In the genomic region with DNA sequence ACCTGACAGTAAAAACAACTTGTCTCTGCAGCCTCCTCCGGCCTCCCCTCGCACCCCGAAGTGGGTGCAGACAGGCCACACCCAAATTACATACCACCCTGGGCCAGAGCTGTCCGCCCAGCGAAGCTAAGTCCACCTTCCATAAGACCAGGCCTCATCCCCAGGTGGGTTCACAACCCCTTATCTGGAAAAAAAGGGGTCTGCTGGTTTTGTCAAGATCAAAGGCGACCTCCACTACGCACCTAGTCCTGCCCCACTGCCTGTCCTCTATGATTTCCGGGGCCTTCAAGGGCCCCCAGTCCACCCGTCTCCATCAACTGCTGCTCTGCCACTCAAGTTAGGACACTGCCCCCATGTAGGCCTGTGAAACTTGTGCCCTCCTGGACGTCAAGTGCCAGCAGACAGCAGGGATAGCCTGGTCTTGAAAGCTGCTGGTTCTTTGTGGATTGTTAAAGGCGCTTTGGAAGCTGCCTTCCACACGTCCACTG, we compare ENCODE assay signal across 8 mouse cellular contexts. TPM values are rescaled to one million over a fixed set of nuclear protein-coding genes. Genes with fewer than 3 reads are reported as not detected.
DNase-seq lines count a peak whose midpoint lies in the region; ATAC-seq and TF ChIP-seq lines count a peak whose summit lies in the region.

No protein-coding gene starts in this region.

- no peak for ATAC-seq in forebrain, embryonic 12.5 days (ENCODE audit: low FRiP score)

- no peak for TF ChIP-seq EP300 in ES-Bruce4 (IDR thresholded peaks at IDR 0.05; ENCODE audit: insufficient read depth, low read depth, low read length)

- H3K36me3 ChIP-seq in heart, embryonic 10.5 days: no peaks in the 10 kb centered on the region
- no peaks in the 10 kb centered on the region for H3K36me3 ChIP-seq in ES-Bruce4 (ENCODE audit: control insufficient read depth, insufficient read depth, low read length, poor library complexity, severe bottlenecking)
- no peaks in the 10 kb centered on the region for H3K36me3 ChIP-seq in forebrain, embryonic 12.5 days (replicated peaks)
- H3K36me3 ChIP-seq in liver, adult 2 months (ENCODE audit: control insufficient read depth, insufficient read depth, low read length): no peaks in the 10 kb centered on the region

- TF ChIP-seq CTCF in ES-Bruce4 (IDR thresholded peaks at IDR 0.05; ENCODE audit: low read depth, low read length): no peak
- TF ChIP-seq CTCF in liver, adult 2 months (IDR thresholded peaks at IDR 0.05; ENCODE audit: low read depth, low read length): peak; percentile 12; the same call in 1 of the 2 replicates

- H3K27ac ChIP-seq in heart, embryonic 10.5 days: peak overlapping the region; percentile 96
- H3K27ac ChIP-seq in ES-Bruce4 (ENCODE audit: insufficient read depth, low read length): peak overlapping the region; percentile 96
- peak overlapping the region; percentile 99 for H3K27ac ChIP-seq in forebrain, embryonic 12.5 days
- H3K27ac ChIP-seq in liver, adult 2 months (replicated peaks; ENCODE audit: insufficient read depth, low read depth, low read length): peak overlapping the region; percentile 91

- TF ChIP-seq POLR2A in ES-Bruce4 (IDR thresholded peaks at IDR 0.05; ENCODE audit: insufficient read depth, low read length): no peak
- TF ChIP-seq POLR2A in liver, adult 2 months (IDR thresholded peaks at IDR 0.05; ENCODE audit: extremely low read depth, insufficient read depth, low read length): no peak; the same call in 1 of the 2 replicates

- H3K79me2 ChIP-seq in liver, adult 2 months (ENCODE audit: control insufficient read depth, insufficient read depth, low read length): peaks cover 13% of the 10 kb centered on the region

- H3K9me3 ChIP-seq in heart, embryonic 10.5 days: no peaks in the 10 kb centered on the region
- no peaks in the 10 kb centered on the region for H3K9me3 ChIP-seq in ES-Bruce4 (replicated peaks; ENCODE audit: control insufficient read depth, insufficient read depth, low read length, poor library complexity, severe bottlenecking)
- no peaks in the 10 kb centered on the region for H3K9me3 ChIP-seq in forebrain, embryonic 12.5 days

- H3K9ac ChIP-seq in ES-Bruce4 (ENCODE audit: low read depth, poor library complexity, severe bottlenecking): peak overlapping the region; percentile 91
- peak overlapping the region; percentile 51 for H3K9ac ChIP-seq in forebrain, embryonic 12.5 days
- H3K9ac ChIP-seq in liver, adult 2 months (ENCODE audit: low read depth, low read length): peak overlapping the region; percentile 81

- DNase-seq in heart, embryonic 10.5 days (ENCODE audit: low spot score): no peak
- no peak for DNase-seq in heart, adult 8-10 months (ENCODE audit: low spot score)
- DNase-seq in liver, adult 2 months (ENCODE audit: extremely low read depth, low read depth, low spot score): no peak
- peak; percentile 42 to 58 for DNase-seq in spleen, postnatal 36 days (ENCODE audit: low spot score in 2 of 2)
- no peak for DNase-seq in adrenal gland, postnatal 14 days
- DNase-seq in layer of hippocampus, postnatal 36 days: no peak

- peaks cover 100% of the 10 kb centered on the region for H3K4me1 ChIP-seq in heart, embryonic 10.5 days
- no peaks in the 10 kb centered on the region for H3K4me1 ChIP-seq in ES-Bruce4 (ENCODE audit: control insufficient read depth, insufficient read depth, low read length)
- H3K4me1 ChIP-seq in forebrain, embryonic 12.5 days: peaks cover 90% of the 10 kb centered on the region
- H3K4me1 ChIP-seq in liver, adult 2 months (ENCODE audit: control insufficient read depth, insufficient read depth, low read length): peaks cover 9% of the 10 kb centered on the region

- no peaks in the 10 kb centered on the region for H3K27me3 ChIP-seq in heart, embryonic 10.5 days (ENCODE audit: insufficient read depth, poor library complexity, severe bottlenecking)
- no peaks in the 10 kb centered on the region for H3K27me3 ChIP-seq in ES-Bruce4 (ENCODE audit: control insufficient read depth, insufficient read depth, low read length, poor library complexity, severe bottlenecking)
- no peaks in the 10 kb centered on the region for H3K27me3 ChIP-seq in forebrain, embryonic 12.5 days
- H3K27me3 ChIP-seq in liver, adult 2 months (ENCODE audit: control insufficient read depth, insufficient read depth, low read length): no peaks in the 10 kb centered on the region

- peak overlapping the region; percentile 56 for H3K4me3 ChIP-seq in heart, embryonic 10.5 days
- peak overlapping the region; percentile 80 for H3K4me3 ChIP-seq in ES-Bruce4 (ENCODE audit: low read depth, low read length)
- H3K4me3 ChIP-seq in forebrain, embryonic 12.5 days (replicated peaks): no peak overlapping the region
- H3K4me3 ChIP-seq in liver, adult 2 months (ENCODE audit: insufficient read depth, low read depth, low read length): peak overlapping the region; percentile 71

- peak overlapping the region; percentile 63 for H3K4me2 ChIP-seq in forebrain, embryonic 12.5 days

- 56% methylated on average over 12 of the region's 12 CpGs for WGBS in heart, embryonic 10.5 days
- WGBS in forebrain, embryonic 12.5 days: 86% methylated on average over 12 of the region's 12 CpGs
- WGBS in liver, adult 2 months: 4% methylated on average over 12 of the region's 12 CpGs

RNA-seq across cellular contexts. Expression of gene Frmd8, which starts 30.2 kb away (rescaled TPM):
- 40.6 and 46.3 TPM in 2 replicates for polyA plus RNA-seq in heart, embryonic 10.5 days (2016; fragmentation: Nextera tagmentation; extraction: Ambion mirVana)
- total RNA-seq in heart, adult 8-10 months (2022): 1 to 10 TPM; 7.1 to 8.1 (median 7.5) TPM
- polyA plus RNA-seq in ES-Bruce4 (2011; ENCODE audit: insufficient read depth, insufficient read length, low read depth, missing spikeins): 26.3 and 33.1 TPM in 2 replicates
- 25.6 and 25.9 TPM in 2 replicates for polyA plus RNA-seq in forebrain, embryonic 12.5 days (2016; fragmentation: Nextera tagmentation; extraction: Ambion mirVana)
- 5.2 and 5.9 TPM in 2 replicates for total RNA-seq in liver, adult 2 months (2014; rRNA removed)
- 10.3 and 14.2 TPM in 2 replicates for polyA plus RNA-seq in liver, adult 2 months (2012; rRNA removed)
- 26.0 and 34.5 TPM in 2 replicates for total RNA-seq in adrenal gland, postnatal 14 days (2021)
- total RNA-seq in layer of hippocampus, postnatal 36 days (2021): 10 to 100 TPM; 13.5 to 14.2 TPM

RNA-seq across cellular contexts. Expression of gene Slc25a45, which starts 32.7 kb away (rescaled TPM):
- polyA plus RNA-seq in heart, embryonic 10.5 days (2016; fragmentation: Nextera tagmentation; extraction: Ambion mirVana): 2.1 and 2.5 TPM in 2 replicates
- 1 to 10 TPM; 2.4 to 3.8 (median 2.8) TPM for total RNA-seq in heart, adult 8-10 months (2022)
- 0.46 and 0.48 TPM in 2 replicates for polyA plus RNA-seq in ES-Bruce4 (2011; ENCODE audit: insufficient read depth, insufficient read length, low read depth, missing spikeins)
- 1.3 and 1.8 TPM in 2 replicates for polyA plus RNA-seq in forebrain, embryonic 12.5 days (2016; fragmentation: Nextera tagmentation; extraction: Ambion mirVana)
- total RNA-seq in liver, adult 2 months (2014; rRNA removed): 8.6 and 13.0 TPM in 2 replicates
- polyA plus RNA-seq in liver, adult 2 months (2012; rRNA removed): 52.8 and 57.7 TPM in 2 replicates
- 14.7 and 16.5 TPM in 2 replicates for total RNA-seq in adrenal gland, postnatal 14 days (2021)
- 1 to 10 TPM; 2.5 to 2.7 TPM for total RNA-seq in layer of hippocampus, postnatal 36 days (2021)

RNA-seq across cellular contexts. Expression of gene Tigd3, which starts 49.1 kb away (rescaled TPM):
- 2.4 and 2.9 TPM in 2 replicates for polyA plus RNA-seq in heart, embryonic 10.5 days (2016; fragmentation: Nextera tagmentation; extraction: Ambion mirVana)
- total RNA-seq in heart, adult 8-10 months (2022): under 1 TPM; 0.23 to 0.50 (median 0.34) TPM
- 1.9 and 3.6 TPM in 2 replicates for polyA plus RNA-seq in ES-Bruce4 (2011; ENCODE audit: insufficient read depth, insufficient read length, low read depth, missing spikeins)
- polyA plus RNA-seq in forebrain, embryonic 12.5 days (2016; fragmentation: Nextera tagmentation; extraction: Ambion mirVana): 11.1 and 12.8 TPM in 2 replicates
- total RNA-seq in liver, adult 2 months (2014; rRNA removed): 0.18 and 0.27 TPM in 2 replicates
- 0.16 and 0.24 TPM in 2 replicates for polyA plus RNA-seq in liver, adult 2 months (2012; rRNA removed)
- 1.4 and 1.7 TPM in 2 replicates for total RNA-seq in adrenal gland, postnatal 14 days (2021)
- total RNA-seq in layer of hippocampus, postnatal 36 days (2021): 1 to 10 TPM; 1.9 to 2.2 TPM

Comparison
In these comparisons a context has a peak if more than half of its experiments do, and no peak if none do; other contexts are left out.
1. DNase-seq: peak in spleen, postnatal 36 days (2 of 2); none in heart, embryonic 10.5 days (single experiment), heart, adult 8-10 months (single experiment), liver, adult 2 months (single experiment), adrenal gland, postnatal 14 days (single experiment) and layer of hippocampus, postnatal 36 days (0 of 2).
2. Peak in every context shown above with its lines, with median percentiles within 50 percentile points of each other: H3K27ac ChIP-seq and H3K9ac ChIP-seq.